ENCODE assay signal across 9 mouse cellular contexts in genomic region chr11:95105274-95105874, GRCm38 (mm10). TPM values are rescaled to one million over a fixed set of nuclear protein-coding genes. Genes with fewer than 3 reads are reported as not detected.
DNase-seq lines count a peak whose midpoint lies in the region; ATAC-seq and TF ChIP-seq lines count a peak whose summit lies in the region.
"Had no signal": no experiment of that assay in that cellular context is flagged by ENCODE, and none has a peak within 500 bp of the region (broad histone marks: within the 10 kb centered on the region; RNA-seq: fewer than 3 reads in every experiment).

No protein-coding gene starts in this region.

- H3K4me2 ChIP-seq in forebrain, embryonic 14.5 days (ENCODE audit: low read length) = peak overlapping the region; percentile 28; the same call in 1 of the 2 replicates
- peak overlapping the region; percentile 44 for H3K4me2 ChIP-seq in limb, embryonic 12.5 days
- peak overlapping the region; percentile 65 for H3K4me2 ChIP-seq in myocyte (ENCODE audit: low read depth)

- H3K4me3 ChIP-seq in forebrain, embryonic 14.5 days (ENCODE audit: low read depth, low read length) = no peak overlapping the region
- peak overlapping the region; percentile 14; the same call in 1 of the 2 replicates for H3K4me3 ChIP-seq in limb, embryonic 12.5 days (replicated peaks)
- H3K4me3 ChIP-seq in myocyte = peak overlapping the region; percentile 15

- no peak for TF ChIP-seq POLR2A in myocyte (IDR thresholded peaks at IDR 0.05; ENCODE audit: insufficient read length, low read depth)

- DNase-seq in lung, adult 18-20 months = peak; percentile 65 to 72
- no peak for DNase-seq in lung, postnatal 25 days (ENCODE audit: low spot score)
- no peak for DNase-seq in forebrain, embryonic 14.5 days (ENCODE audit: low spot score)
- no peak for DNase-seq in spleen, postnatal 36 days (ENCODE audit: low spot score in 2 of 2)
- no peak for DNase-seq in gastrocnemius, postnatal 25 days
- DNase-seq in left cerebral cortex, adult 9 months (ENCODE audit: low spot score in 2 of 2) = no peak

- no peaks in the 10 kb centered on the region for H3K9me3 ChIP-seq in forebrain, embryonic 14.5 days (replicated peaks; ENCODE audit: control insufficient read depth, low read length)
- H3K9me3 ChIP-seq in limb, embryonic 12.5 days = 0 out of 2 replicates have a peak, but pooled peaks cover 3% of the 10 kb centered on the region

- no peaks in the 10 kb centered on the region for H3K36me3 ChIP-seq in forebrain, embryonic 14.5 days (ENCODE audit: control insufficient read depth, insufficient read depth, low read length)
- no peaks in the 10 kb centered on the region for H3K36me3 ChIP-seq in limb, embryonic 12.5 days
- H3K36me3 ChIP-seq in myocyte (ENCODE audit: control insufficient read depth, insufficient read depth) = no peaks in the 10 kb centered on the region

- no peak overlapping the region for H3K27ac ChIP-seq in forebrain, embryonic 14.5 days (ENCODE audit: low read depth, low read length)
- H3K27ac ChIP-seq in limb, embryonic 12.5 days = no peak overlapping the region

- no peak overlapping the region for H3K9ac ChIP-seq in forebrain, embryonic 14.5 days (ENCODE audit: low read length)
- H3K9ac ChIP-seq in limb, embryonic 12.5 days (replicated peaks) = no peak overlapping the region; the same call in 1 of the 2 replicates

- H3K27me3 ChIP-seq in forebrain, embryonic 14.5 days (replicated peaks; ENCODE audit: control insufficient read depth, insufficient read depth, low read length) = 0 out of 2 replicates have a peak, but pooled peaks cover 4% of the 10 kb centered on the region
- H3K27me3 ChIP-seq in limb, embryonic 12.5 days = peaks cover 33% of the 10 kb centered on the region
- H3K27me3 ChIP-seq in myocyte (ENCODE audit: control insufficient read depth, insufficient read depth, insufficient read length) = no peaks in the 10 kb centered on the region

- H3K79me2 ChIP-seq in myocyte (ENCODE audit: control insufficient read depth, insufficient read depth) = no peaks in the 10 kb centered on the region

- peaks cover 9% of the 10 kb centered on the region for H3K4me1 ChIP-seq in forebrain, embryonic 14.5 days (ENCODE audit: control insufficient read depth, insufficient read depth, low read length)
- peaks cover 28% of the 10 kb centered on the region for H3K4me1 ChIP-seq in limb, embryonic 12.5 days (replicated peaks)

- no peak for ATAC-seq in forebrain, embryonic 14.5 days
- ATAC-seq in limb, embryonic 12.5 days (ENCODE audit: insufficient number of reproducible peaks, insufficient read depth, low FRiP score, low TSS enrichment, low read depth) = no peak

- H3ac ChIP-seq in myocyte (ENCODE audit: control insufficient read depth, insufficient read length) = no peak overlapping the region

- 2% methylated on average over 25 of the region's 25 CpGs for WGBS in forebrain, embryonic 14.5 days
- WGBS in limb, embryonic 12.5 days = 3% methylated on average over 25 of the region's 25 CpGs

TF ChIP-seq in myocyte, 11 proteins besides CTCF, POLR2A, EP300 and RAD21:
- TF ChIP-seq MYOD1 (IDR thresholded peaks at IDR 0.05; ENCODE audit: control insufficient read depth in 1 of 3, insufficient read length in 2 of 3, low read depth in 2 of 3) (no peak), MYOG (IDR thresholded peaks at IDR 0.05; ENCODE audit: control insufficient read depth in 1 of 3, insufficient read depth in 1 of 3, insufficient read length in 2 of 3, low read depth in 2 of 3) (peak in 1 of 3 experiments; percentile 42)

RNA-seq across cellular contexts. Expression of gene Dlx3, which starts 14.5 kb away (rescaled TPM):
- not detected in 2 replicates for polyA plus RNA-seq in forebrain, embryonic 14.5 days (2014; fragmentation: Nextera tagmentation; extraction: Ambion mirVana)
- 8.4 and 9.9 TPM in 2 replicates for polyA plus RNA-seq in limb, embryonic 12.5 days (2016; fragmentation: Nextera tagmentation; extraction: Ambion mirVana)
- 6.3 TPM for polyA plus RNA-seq in myocyte (2012; fragmentation: generic; extraction: Trizol)
- not detected for total RNA-seq in gastrocnemius, postnatal 25 days (2021)
- total RNA-seq: liver, adult 2 months had no signal
- polyA plus RNA-seq: liver, adult 2 months had no signal

RNA-seq across cellular contexts. Expression of gene Itga3, which starts 28.8 kb away (rescaled TPM):
- polyA plus RNA-seq in forebrain, embryonic 14.5 days (2014; fragmentation: Nextera tagmentation; extraction: Ambion mirVana) = 4.1 and 4.8 TPM in 2 replicates
- 7.7 and 7.9 TPM in 2 replicates for polyA plus RNA-seq in limb, embryonic 12.5 days (2016; fragmentation: Nextera tagmentation; extraction: Ambion mirVana)
- polyA plus RNA-seq in myocyte (2012; fragmentation: generic; extraction: Trizol) = 19.9 TPM
- total RNA-seq in gastrocnemius, postnatal 25 days (2021) = 1 to 10 TPM; 2.9 to 5.4 TPM

RNA-seq across cellular contexts. Expression of gene Dlx4, which starts 40.7 kb away (rescaled TPM):
- 0.11 TPM in 1 of 2 replicates, not detected in the other for polyA plus RNA-seq in forebrain, embryonic 14.5 days (2014; fragmentation: Nextera tagmentation; extraction: Ambion mirVana)
- 1.4 and 1.9 TPM in 2 replicates for polyA plus RNA-seq in limb, embryonic 12.5 days (2016; fragmentation: Nextera tagmentation; extraction: Ambion mirVana)
- polyA plus RNA-seq in myocyte (2012; fragmentation: generic; extraction: Trizol) = 0.49 TPM
- total RNA-seq in gastrocnemius, postnatal 25 days (2021) = not detected
- total RNA-seq: liver, adult 2 months had no signal

Comparison
In these comparisons a context has a peak if more than half of its experiments do, and no peak if none do; other contexts are left out.
1. DNase-seq: peak in lung, adult 18-20 months (2 of 2); none in lung, postnatal 25 days (single experiment), forebrain, embryonic 14.5 days (single experiment), spleen, postnatal 36 days (0 of 2), gastrocnemius, postnatal 25 days (single experiment) and left cerebral cortex, adult 9 months (0 of 2).
2. Peak in every context shown above with its lines, with median percentiles within 50 percentile points of each other: H3K4me2 ChIP-seq.